Mouse (Mus musculus): Measurements from ENCODE around the gene Olfr1025-ps1. TPM values are rescaled to one million over a fixed set of nuclear protein-coding genes. Genes with fewer than 3 reads are reported as not detected.

The Olfr1025-ps1 gene
- total RNA-seq (2021) = not detected
- long read RNA-seq, experiment 1 = 0 reads
- long read RNA-seq, experiment 2 = 0 reads

DNA sequence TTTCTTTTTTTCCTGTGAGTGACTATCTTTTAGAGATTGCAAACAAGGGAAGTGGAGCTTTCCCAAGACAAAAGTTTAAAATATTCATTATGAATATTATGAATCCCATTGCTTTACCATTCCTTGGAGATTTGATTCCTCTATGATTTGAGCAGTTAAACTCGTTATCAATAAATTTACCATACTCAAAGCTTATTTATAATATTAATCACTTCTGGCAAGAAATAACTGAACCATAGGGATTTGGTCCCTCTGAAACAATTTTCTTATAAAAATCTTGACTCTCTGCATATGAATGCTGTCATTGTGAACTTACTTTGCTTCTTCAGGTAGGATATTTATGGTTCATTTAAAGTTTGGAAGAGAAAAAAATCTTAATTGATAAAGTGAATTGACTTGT, at the start of gene Olfr1025-ps1:
Gene Olfr1025-ps1, plus strand, starts transcription at position 301 of the 400 bp plus-strand sequence.
- DNase-seq (ENCODE audit: low spot score in 2 of 2) = no peak

DNA sequence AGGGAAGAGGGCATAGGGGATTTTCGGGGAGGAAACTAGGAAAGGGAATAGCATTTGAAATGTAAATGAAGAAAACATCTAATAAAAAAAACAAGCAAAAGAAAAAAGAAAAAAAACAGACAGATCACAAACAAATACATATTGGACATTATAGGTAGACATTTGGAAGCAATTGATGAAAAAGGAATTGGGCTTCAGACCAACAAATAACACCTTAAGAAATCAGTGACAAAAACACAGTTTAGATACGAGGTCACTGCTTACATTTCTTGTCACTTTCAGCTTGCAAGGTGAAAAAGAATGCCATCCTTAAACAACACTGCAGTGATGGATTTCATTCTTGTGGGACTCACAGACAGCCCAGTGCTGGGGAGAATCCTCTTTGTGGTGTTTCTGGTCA, 46.7 kb upstream of the Olfr1025-ps1 start, which contains the start of gene Olfr1022:
Gene Olfr1022, plus strand, starts transcription at position 301 of the 400 bp plus-strand sequence.
- no peak for DNase-seq (ENCODE audit: low spot score in 2 of 2)

DNA sequence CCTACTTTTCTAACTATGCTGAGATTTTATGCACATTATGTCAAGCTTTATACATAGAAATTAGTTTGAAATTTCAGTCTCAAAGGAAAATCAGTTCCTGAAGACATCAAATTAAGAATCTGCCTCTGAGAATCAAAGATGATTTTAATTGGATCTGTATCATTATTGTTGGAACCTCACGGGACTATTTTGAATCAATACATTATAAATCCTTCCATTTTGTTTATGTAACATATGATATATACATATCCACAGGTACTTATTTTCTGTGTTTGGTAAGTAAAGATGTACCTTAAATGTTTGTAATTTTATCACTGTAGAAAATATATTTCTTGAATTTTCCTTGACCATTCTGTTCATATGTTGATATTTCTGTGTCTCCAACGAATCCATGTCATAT, 29.7 kb upstream of the Olfr1025-ps1 start, which contains the start of gene Olfr1023:
Gene Olfr1023, plus strand, starts transcription at position 301 of the 400 bp plus-strand sequence.
- no peak for DNase-seq (ENCODE audit: low spot score in 2 of 2)

DNA sequence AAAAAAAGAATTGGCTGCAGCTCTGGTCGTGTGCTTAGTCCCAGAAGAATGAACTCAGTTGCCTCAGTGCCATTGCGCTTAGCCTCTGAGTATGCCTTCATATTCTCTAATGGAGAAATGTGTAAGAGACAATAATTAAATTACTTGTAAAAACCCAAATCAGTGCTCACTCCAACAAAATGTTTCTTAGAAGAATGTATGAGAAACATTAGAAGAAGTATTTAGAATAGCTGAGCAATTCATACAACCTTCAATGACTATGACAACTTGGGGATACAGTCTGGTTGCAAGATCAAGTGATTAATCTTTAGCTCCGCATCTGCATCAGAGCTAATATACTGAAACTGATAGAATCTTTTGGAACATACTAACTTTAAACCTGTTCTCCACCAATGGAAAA, 10.0 kb upstream of the Olfr1025-ps1 start, which contains the start of gene Olfr1024:
Gene Olfr1024, minus strand, starts transcription at position 101 of the 400 bp plus-strand sequence.
- DNase-seq (ENCODE audit: low spot score in 2 of 2) = no peak

DNA sequence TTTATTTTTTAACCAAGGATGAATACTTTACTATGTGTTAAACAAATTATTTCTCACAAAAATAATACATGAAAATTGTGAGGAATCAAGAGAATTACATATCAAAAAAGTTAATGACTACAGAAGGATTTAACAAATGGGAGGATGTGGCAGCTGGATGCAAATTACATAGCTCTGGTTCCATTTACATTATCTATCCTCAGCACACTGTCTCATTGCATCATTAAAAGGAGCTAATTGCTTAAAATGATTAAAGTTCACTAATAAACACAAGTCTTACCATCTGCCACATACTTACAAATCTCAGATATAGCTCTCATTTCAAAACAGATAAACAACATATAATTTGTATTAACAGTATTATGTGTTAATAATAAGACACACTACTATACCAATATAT, 1.8 kb upstream of the Olfr1025-ps1 start:
- DNase-seq (ENCODE audit: low spot score in 2 of 2) = no peak

DNA sequence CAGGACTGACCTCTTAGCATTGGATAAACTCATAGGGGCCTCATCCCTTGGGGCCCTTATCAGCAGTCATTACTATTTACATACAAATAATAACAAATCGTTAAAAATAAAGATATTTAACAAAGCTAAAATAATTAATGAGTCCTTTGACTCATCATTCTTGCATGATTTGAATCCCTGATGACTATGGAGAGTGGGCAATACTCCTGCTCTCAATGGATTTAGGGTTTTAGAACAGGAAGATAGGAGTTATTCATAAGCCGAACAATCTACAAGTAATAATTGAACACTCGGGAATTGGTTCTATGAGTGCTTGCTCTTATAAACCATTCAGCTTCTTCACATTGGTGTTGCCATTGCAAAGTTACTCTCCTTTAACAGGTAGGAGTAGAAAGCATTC, 6.3 kb downstream of the Olfr1025-ps1 start, which contains the start of gene Olfr1026:
Gene Olfr1026, plus strand, starts transcription at position 301 of the 400 bp plus-strand sequence.
- DNase-seq (ENCODE audit: low spot score in 2 of 2) = no peak

DNA sequence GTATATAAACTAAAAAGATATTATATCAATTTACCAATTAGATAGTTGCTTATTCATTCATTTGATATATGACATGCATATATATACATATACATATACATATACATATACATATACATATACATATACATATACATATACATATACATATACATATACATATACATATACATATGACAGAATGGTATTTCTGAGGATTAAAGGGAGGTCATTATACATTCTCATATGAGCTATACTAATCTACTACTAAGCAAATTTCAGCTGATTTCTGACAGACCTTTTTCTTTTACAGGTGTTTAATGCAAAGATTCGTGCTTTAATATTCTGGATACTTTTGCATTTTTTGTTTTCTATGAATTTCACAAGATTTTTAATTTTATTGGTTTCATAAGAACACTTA, 35.1 kb downstream of the Olfr1025-ps1 start, which contains the start of gene Olfr1028:
Gene Olfr1028, plus strand, starts transcription at position 301 of the 400 bp plus-strand sequence.
- DNase-seq (ENCODE audit: low spot score in 2 of 2) = no peak

Other genes starting within 250 kb of the Olfr1025-ps1 start
- gene Olfr1006, start 236.4 kb upstream of the Olfr1025-ps1 start, total RNA-seq (2021) = not detected
- gene Olfr1008, start 225.8 kb upstream of the Olfr1025-ps1 start, total RNA-seq (2021) = not detected
- not detected for gene Olfr1009, start 199.8 kb upstream of the Olfr1025-ps1 start, total RNA-seq (2021)
- not detected for gene Olfr1012, start 152.4 kb upstream of the Olfr1025-ps1 start, total RNA-seq (2021)
- not detected for gene Olfr1013, start 148.1 kb upstream of the Olfr1025-ps1 start, total RNA-seq (2021)
- gene Olfr1014, start 142.5 kb upstream of the Olfr1025-ps1 start, total RNA-seq (2021) = not detected
- gene Olfr1015, start 133.2 kb upstream of the Olfr1025-ps1 start, total RNA-seq (2021) = not detected
- not detected for gene Olfr1016, start 112.6 kb upstream of the Olfr1025-ps1 start, total RNA-seq (2021)
- gene Olfr1018, start 96.7 kb upstream of the Olfr1025-ps1 start, total RNA-seq (2021) = not detected
- gene Olfr1019, start 69.7 kb upstream of the Olfr1025-ps1 start, total RNA-seq (2021) = not detected
- not detected for gene Olfr1020, start 68.2 kb upstream of the Olfr1025-ps1 start, total RNA-seq (2021)
- not detected for gene Olfr1022, start 46.6 kb upstream of the Olfr1025-ps1 start, total RNA-seq (2021)
- not detected for gene Olfr1023, start 29.6 kb upstream of the Olfr1025-ps1 start, total RNA-seq (2021)
- not detected for gene Olfr1024, start 10.1 kb upstream of the Olfr1025-ps1 start, total RNA-seq (2021)
- not detected for gene Olfr1026, start 6.4 kb downstream of the Olfr1025-ps1 start, total RNA-seq (2021)
- not detected for gene Olfr1028, start 35.2 kb downstream of the Olfr1025-ps1 start, total RNA-seq (2021)
- gene Olfr1029, start 58.7 kb downstream of the Olfr1025-ps1 start, total RNA-seq (2021) = not detected
- gene Olfr1030, start 64.1 kb downstream of the Olfr1025-ps1 start, total RNA-seq (2021) = not detected
- gene Olfr1031, start 75.1 kb downstream of the Olfr1025-ps1 start, total RNA-seq (2021) = not detected
- not detected for gene Olfr1032, start 90.3 kb downstream of the Olfr1025-ps1 start, total RNA-seq (2021)
- not detected for gene Olfr1033, start 105.4 kb downstream of the Olfr1025-ps1 start, total RNA-seq (2021)
- gene Olfr1034, start 130.7 kb downstream of the Olfr1025-ps1 start, total RNA-seq (2021) = not detected
- not detected for gene Olfr1036, start 158.8 kb downstream of the Olfr1025-ps1 start, total RNA-seq (2021)
- not detected for gene Olfr1037, start 172.2 kb downstream of the Olfr1025-ps1 start, total RNA-seq (2021)
- not detected for gene Olfr1039, start 220.7 kb downstream of the Olfr1025-ps1 start, total RNA-seq (2021)
- not detected for gene Olfr1040, start 231.5 kb downstream of the Olfr1025-ps1 start, total RNA-seq (2021)
- not detected for gene Olfr1042, start 246.6 kb downstream of the Olfr1025-ps1 start, total RNA-seq (2021)

All from left cerebral cortex, adult 18-20 months (tissue).